Mouse (Mus musculus): ENCODE data around the gene Tbrg4. TPM values are rescaled to one million over a fixed set of nuclear protein-coding genes. Genes with fewer than 3 reads are reported as not detected.

The Tbrg4 gene
- total RNA-seq, 1 experiment from 2014 or later, result 19.9 TPM

DNA sequence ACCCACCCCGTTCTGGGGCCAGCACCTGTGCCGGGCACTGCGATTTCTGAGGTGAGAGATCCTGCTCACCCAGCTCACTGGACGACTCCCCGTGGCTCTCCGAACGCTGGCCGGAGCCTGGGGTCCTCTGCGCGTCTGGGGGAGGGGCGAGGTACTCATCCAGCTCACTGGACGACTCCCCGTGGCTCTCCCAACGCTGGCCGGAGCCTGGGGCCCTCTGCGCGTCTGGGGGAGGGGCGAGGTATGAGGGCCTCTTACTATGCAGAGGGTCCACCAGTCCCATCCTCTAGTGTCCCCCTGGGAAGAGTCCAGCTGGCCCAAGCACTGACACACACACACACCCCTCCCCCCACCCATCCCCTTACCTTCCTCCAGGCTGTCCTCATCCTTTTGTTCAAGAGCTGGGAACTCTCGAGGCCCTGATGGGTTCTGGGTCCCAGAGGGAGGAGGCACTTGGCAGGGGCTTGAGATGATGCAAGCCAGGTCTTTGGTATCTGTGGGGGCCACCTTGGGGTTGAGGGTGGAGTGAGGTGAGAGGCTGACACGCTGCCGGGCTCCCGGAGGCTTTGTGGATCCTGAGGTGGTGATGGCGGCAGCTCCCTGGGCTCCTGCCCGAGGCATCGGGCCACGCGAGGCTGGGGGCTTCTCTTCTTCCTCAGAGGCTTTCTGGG lies 26.7 kb downstream of the Tbrg4 start:
- ATAC-seq (replicated peaks in 1 of 2; ENCODE audit: insufficient read depth in 1 of 2, low FRiP score in 2 of 2, low TSS enrichment in 1 of 2, low read depth in 1 of 2, poor library complexity in 2 of 2, severe bottlenecking in 2 of 2), result no peak

DNA sequence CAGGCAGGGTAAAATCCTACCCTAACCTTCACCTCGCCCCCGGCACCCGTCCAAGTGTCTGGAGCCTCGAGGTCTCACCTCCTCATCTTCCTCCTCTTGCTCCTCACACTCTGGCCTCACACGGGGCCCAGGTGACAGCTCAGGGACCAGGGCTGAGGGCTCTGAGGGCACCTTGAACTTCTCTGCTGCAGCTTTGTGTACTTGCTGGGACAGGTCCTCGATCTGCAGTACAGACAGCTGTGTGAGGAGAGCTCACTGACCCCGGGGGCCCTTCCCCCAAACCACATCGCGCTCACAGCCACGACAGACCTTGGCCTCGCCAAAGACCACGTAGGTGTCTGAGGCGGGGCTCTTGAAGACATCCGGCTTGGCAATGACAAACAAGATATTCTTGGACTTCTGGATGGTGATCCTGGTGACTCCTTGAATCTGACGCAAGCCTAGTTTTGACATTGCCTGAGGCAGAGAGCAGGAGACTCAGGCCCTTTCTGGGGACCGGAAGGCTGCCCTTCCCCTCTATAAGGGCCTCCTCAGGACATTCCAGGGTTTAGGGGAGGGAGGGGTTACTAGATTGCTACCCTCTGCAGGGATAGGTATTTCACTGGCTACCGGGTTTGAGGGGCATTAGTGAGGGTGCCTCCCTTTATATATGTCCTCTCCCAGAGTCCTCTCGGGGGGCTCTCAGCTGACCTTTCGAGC lies 27.5 kb downstream of the Tbrg4 start:
- ATAC-seq (replicated peaks in 1 of 2; ENCODE audit: insufficient read depth in 1 of 2, low FRiP score in 2 of 2, low TSS enrichment in 1 of 2, low read depth in 1 of 2, poor library complexity in 2 of 2, severe bottlenecking in 2 of 2), result no peak

DNA sequence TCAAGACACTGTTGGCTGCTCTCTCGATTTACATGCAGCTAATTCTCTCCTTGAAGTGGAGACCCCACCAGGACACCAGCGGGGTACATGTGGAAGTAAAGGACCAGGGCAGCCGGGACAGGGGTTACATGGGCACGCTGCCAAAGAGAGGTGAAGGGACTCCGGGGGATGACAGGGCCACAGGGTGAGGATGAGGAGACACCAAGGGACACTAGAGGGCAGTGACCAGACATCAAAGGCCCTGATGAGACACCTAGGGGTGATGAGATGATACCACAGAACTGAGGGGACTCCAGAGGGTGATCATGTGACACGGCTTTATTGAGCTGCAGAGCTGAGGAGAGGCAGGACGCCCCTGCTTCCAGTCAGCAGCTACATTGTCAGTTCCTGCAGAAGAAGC lies 28.3 kb downstream of the Tbrg4 start:
- ATAC-seq (replicated peaks in 1 of 2; ENCODE audit: insufficient read depth in 1 of 2, low FRiP score in 2 of 2, low TSS enrichment in 1 of 2, low read depth in 1 of 2, poor library complexity in 2 of 2, severe bottlenecking in 2 of 2), result no peak

DNA sequence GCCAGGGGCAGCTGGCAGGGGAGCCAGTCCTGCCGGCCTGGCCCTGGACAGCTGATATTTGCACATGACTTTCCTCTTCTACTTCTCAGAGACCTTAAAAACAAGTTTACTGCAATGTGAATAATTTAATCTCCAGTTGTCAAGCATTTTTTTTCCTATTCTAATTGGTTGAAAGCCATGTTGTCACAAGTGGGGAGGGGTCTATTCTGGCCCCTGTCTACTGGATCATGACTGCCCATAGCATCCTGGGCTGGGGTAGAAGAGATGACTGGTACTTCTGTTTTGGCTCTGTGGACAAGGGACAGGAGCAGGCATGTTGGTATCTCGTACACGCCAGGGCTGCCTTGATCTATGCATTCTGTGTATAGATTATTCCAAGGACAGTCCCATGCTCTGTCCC lies 29.3 kb downstream of the Tbrg4 start:
- no peak for ATAC-seq (replicated peaks in 1 of 2; ENCODE audit: insufficient read depth in 1 of 2, low FRiP score in 2 of 2, low TSS enrichment in 1 of 2, low read depth in 1 of 2, poor library complexity in 2 of 2, severe bottlenecking in 2 of 2)

DNA sequence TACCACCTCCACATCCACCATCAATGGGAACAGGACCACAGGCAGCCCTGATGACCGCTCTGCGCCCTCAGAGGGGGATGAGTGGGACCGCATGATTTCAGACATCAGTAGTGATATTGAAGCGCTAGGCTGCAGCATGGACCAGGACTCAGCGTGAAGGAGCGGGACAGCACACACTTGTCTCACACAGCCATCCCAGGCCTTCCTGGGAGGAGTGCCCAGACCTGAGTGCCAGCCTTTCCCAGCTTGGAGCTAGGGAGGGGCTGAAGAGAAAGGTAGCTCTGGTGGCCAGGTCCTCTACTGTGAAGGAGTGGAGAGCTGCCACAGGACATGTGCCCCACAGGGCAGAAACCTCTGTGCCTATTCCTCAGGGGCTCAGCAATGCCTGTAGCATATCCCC lies 29.7 kb downstream of the Tbrg4 start:
- ATAC-seq (replicated peaks in 1 of 2; ENCODE audit: insufficient read depth in 1 of 2, low FRiP score in 2 of 2, low TSS enrichment in 1 of 2, low read depth in 1 of 2, poor library complexity in 2 of 2, severe bottlenecking in 2 of 2), result no peak

DNA sequence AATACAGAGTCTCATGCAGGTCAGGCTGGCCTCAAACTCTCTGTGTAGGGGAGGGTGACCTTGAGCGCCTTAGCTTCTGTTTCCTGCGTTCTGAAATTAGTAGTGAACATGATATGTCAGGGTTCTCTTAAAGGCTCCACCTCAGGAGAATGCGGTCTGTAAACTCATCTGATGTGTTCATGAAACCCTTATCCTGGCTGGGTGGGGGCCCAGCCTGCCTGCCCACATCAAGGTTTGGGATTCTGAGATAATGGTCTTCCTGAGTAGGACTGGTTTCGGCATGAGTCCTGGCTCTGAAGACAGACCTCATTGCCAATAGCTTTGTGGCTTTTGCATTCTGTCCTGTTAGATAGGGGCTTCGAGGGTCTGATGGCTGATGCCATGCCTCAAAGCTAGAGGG lies 30.5 kb downstream of the Tbrg4 start:
- ATAC-seq (replicated peaks in 1 of 2; ENCODE audit: insufficient read depth in 1 of 2, low FRiP score in 2 of 2, low TSS enrichment in 1 of 2, low read depth in 1 of 2, poor library complexity in 2 of 2, severe bottlenecking in 2 of 2), result no peak

DNA sequence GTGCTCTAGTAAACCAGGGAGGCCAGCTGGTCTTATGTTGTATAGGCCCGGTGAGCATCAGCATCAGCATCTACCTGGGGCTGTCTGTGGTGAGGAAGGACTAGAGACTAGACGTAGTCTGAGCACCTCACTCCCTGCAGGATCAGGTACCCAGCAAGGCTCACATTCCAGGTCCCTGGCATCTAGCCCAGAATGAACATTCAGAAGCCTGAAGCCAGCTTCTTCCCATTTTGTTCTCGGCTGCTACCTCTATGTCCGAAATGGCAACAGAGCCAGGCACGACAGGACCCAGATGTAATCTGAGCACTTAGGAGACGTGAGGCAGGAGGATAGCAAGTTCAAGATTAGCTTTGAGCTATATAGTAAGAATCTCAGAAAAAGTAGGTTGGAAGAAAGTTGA lies 31.0 kb downstream of the Tbrg4 start:
- no peak for ATAC-seq (replicated peaks in 1 of 2; ENCODE audit: insufficient read depth in 1 of 2, low FRiP score in 2 of 2, low TSS enrichment in 1 of 2, low read depth in 1 of 2, poor library complexity in 2 of 2, severe bottlenecking in 2 of 2)

DNA sequence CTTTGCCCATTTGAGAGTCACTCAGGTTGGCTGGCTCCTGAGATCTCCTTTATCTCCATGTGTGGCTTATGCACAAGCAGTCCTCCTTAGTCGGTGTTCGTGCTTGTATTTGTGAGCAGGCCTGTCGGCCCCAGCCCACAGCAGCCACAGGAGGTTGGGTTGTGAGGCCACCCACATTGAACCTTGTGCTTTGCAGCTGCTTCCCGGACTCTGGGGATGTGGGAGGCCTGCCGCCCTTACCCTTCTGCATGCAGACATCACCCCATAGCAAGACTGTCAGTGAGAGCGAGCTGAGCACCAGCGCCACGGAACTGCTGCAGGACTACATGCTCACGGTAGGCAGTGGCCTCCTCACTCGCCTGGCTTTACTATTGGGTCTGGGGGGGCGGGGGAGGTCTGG lies 32.5 kb downstream of the Tbrg4 start:
- no peak for ATAC-seq (replicated peaks in 1 of 2; ENCODE audit: insufficient read depth in 1 of 2, low FRiP score in 2 of 2, low TSS enrichment in 1 of 2, low read depth in 1 of 2, poor library complexity in 2 of 2, severe bottlenecking in 2 of 2)

DNA sequence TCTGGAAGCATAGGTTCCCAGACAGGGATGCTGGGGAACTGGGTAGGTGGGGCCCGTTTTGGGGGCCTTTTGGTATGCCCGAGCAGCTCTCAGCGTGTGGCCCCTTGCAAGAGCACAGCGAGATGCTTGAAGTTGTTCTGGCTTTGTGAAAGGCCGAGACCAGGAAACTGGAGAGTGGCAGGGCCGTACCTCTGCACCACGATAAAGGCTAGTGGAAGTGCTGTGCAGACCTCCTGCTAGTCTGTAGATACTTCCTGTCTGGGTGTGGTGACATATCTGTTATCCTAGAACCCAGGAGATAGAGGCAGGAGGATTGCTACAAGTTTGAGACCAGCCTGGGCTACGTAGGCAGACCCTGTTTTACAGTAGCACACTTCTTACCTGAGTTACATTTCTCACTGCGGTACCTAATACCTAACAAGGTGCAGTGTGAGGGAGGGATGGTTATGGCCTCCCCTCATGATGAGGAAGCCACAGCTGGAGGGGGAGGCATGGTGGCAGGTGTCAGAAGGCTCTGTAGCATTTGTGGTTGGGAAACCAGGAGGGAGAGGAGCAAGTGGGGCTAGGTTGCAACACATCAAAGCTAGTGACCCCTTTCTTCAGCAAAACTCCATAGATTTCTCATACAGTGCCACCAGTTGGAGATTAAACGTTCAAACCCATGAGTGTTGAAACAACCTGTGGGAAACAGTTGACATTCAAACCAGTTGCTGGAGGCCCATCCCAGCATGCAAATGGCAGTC lies 34.8 kb downstream of the Tbrg4 start:
- ATAC-seq (replicated peaks in 1 of 2; ENCODE audit: insufficient read depth in 1 of 2, low FRiP score in 2 of 2, low TSS enrichment in 1 of 2, low read depth in 1 of 2, poor library complexity in 2 of 2, severe bottlenecking in 2 of 2), result no peak

DNA sequence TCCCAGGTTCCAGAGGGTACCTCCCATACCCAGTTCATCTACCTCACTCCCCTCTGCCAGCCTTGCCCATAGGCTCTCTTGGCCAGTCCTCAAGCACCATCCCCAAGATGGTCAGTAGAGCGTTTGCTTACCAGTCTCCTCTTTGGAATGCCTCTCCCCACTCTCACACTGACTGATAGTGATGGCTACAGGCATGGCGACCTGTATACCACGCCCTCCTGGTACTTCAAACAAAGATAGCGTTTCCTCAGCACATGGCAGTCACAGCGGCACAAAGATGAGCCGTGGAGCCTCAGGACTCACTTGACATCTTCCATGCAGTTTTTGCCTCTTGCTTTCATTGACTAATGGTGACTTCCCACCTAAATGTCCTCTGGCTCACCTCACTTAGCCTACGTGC lies 36.0 kb downstream of the Tbrg4 start:
- no peak for ATAC-seq (replicated peaks in 1 of 2; ENCODE audit: insufficient read depth in 1 of 2, low FRiP score in 2 of 2, low TSS enrichment in 1 of 2, low read depth in 1 of 2, poor library complexity in 2 of 2, severe bottlenecking in 2 of 2)

DNA sequence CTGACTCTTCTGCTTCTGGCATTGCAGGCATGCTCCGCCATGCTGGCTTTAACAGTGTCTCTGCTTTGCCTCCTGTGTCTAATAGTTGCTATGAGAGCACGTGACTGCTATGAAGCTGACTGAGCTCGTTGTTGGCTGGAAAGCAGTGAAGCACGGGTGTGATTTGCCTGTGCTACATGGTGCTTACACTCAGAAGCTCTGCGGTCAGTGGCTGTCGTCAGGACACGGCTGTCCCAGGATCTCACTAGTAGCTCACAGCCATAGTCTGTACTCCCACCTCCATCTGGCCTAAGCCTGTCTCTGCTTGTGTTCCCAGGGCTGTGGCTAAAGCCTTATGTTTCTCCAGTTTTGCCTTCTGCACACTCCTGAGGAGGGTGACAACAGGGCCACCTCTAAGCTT lies 37.6 kb downstream of the Tbrg4 start:
- no peak for ATAC-seq (replicated peaks in 1 of 2; ENCODE audit: insufficient read depth in 1 of 2, low FRiP score in 2 of 2, low TSS enrichment in 1 of 2, low read depth in 1 of 2, poor library complexity in 2 of 2, severe bottlenecking in 2 of 2)

DNA sequence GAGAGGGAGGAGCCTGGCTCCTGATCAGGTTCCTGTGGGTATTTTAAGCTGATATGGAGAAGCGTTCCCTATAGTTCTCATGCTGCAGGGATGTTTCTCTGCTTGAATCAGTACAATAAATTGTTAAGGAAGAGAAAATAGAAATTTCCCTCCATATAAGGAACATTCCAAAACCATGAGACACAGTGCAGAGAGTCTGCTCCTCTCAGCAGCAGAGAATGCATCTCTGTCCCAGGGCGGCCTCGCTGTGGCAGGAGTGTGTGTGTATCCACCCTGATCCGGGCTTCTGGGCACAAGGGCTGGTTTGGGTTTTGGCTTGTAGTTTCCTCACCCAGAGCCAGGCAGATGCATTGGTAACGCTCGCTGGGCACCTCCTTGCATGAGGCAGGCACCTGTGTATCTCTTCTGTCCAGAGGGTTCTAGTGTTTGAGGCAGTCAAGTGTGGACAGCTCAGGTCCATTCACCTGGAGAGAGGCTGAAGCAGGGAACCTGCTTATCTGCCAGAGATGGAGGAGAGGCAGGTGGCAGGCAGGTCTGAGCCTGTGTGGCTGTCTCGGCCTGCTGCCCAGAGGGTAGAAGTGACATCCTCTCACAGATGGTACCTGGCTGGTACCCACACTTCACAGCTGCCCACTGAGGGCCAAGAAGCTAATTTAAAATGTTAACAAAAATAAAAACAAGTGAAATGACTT lies 38.5 kb downstream of the Tbrg4 start:
- no peak for ATAC-seq (replicated peaks in 1 of 2; ENCODE audit: insufficient read depth in 1 of 2, low FRiP score in 2 of 2, low TSS enrichment in 1 of 2, low read depth in 1 of 2, poor library complexity in 2 of 2, severe bottlenecking in 2 of 2)

DNA sequence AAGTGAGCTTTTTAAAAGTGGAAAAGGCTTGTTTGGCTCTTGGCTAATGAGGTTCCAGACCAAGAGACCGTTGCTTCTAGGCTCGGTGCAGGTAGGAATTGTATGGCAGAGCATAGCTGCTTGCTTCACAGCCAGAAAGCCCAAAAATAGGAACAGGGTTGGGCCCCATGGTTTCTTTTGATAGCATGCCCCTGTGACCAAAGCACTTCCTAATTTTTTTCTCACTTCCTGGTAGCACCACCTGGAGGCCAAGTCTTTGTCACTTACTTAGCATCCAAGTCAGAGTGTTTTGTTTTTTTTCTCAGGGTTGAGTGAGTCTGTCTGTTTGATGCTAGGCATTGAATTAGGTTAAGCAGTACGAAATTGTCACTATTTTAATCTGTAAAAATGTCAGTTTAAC lies 39.2 kb downstream of the Tbrg4 start:
- peak; percentile 79 to 82 for ATAC-seq (replicated peaks in 1 of 2; ENCODE audit: insufficient read depth in 1 of 2, low FRiP score in 2 of 2, low TSS enrichment in 1 of 2, low read depth in 1 of 2, poor library complexity in 2 of 2, severe bottlenecking in 2 of 2)

DNA sequence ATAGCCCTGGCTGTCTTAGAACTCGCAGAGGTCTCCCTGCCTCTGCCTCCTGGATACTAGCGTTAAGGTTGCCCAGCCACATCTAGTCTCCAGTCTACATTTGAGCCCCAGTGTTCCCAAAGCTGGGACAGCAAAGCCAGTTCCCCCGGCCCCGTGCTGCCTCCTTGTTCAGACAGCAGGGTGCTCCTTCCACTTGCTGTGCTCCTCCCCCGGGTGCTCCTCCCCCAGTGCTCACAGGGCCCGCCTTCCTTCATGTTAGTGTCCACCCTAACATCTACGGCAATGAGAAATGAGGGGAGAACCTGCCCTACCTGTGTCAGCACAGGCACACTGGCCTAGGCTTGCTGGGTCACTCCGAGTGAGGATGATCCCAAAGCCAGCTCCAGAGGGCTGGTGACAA lies 40.1 kb downstream of the Tbrg4 start:
- no peak for ATAC-seq (replicated peaks in 1 of 2; ENCODE audit: insufficient read depth in 1 of 2, low FRiP score in 2 of 2, low TSS enrichment in 1 of 2, low read depth in 1 of 2, poor library complexity in 2 of 2, severe bottlenecking in 2 of 2)

DNA sequence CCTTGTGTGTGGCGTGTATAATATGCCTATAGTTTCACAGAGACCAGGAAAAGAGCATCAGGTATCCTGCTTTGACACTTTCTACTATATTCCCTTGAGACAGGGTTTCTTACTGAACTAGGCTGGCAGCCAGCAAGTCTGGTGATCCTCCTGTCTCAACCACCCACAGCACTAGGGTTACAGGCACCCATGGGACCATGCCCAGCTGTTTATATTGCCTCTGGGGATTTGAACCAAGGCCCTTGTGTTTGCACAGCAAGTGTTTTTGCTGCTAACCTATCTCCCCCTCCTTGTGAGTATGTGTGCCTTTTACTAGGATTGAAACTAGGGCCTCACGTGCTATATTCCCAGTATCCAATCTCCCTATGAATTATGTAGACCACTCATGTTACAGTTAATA lies 44.3 kb downstream of the Tbrg4 start:
- ATAC-seq (replicated peaks in 1 of 2; ENCODE audit: insufficient read depth in 1 of 2, low FRiP score in 2 of 2, low TSS enrichment in 1 of 2, low read depth in 1 of 2, poor library complexity in 2 of 2, severe bottlenecking in 2 of 2), result no peak

DNA sequence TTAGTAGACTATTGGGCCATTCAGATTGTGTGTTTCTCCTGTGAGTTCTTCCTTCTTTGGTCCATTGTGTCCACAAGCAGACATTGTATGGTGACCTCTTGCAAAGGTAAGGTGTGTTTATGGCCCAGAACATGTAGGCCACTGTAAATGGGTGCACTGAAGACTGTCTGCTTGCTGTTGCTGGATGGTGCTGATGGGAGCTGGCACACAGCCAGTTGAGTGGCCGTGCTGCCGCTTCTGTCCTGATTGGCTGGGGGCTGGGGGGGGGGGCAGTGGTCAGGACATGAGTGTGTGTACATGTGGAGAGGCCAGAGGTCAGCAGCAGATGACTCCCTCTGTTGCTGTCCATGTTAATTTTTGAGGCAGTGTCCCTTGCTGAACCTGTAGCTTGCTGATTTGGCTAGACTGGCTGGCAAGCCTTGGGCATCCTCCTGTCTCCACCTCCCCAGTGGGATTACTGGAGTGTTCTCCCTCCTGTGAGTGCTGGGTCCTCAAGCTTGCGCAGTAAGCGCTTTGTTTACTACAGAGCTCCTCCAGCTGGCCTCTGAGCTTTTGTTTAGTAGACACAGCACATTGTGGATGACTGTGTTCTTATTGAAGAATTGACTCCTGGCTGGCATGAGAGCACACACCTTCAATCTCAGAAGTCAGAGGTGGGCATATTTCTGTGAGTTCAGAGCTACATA lies 45.7 kb downstream of the Tbrg4 start:
- ATAC-seq (replicated peaks in 1 of 2; ENCODE audit: insufficient read depth in 1 of 2, low FRiP score in 2 of 2, low TSS enrichment in 1 of 2, low read depth in 1 of 2, poor library complexity in 2 of 2, severe bottlenecking in 2 of 2), result no peak

DNA sequence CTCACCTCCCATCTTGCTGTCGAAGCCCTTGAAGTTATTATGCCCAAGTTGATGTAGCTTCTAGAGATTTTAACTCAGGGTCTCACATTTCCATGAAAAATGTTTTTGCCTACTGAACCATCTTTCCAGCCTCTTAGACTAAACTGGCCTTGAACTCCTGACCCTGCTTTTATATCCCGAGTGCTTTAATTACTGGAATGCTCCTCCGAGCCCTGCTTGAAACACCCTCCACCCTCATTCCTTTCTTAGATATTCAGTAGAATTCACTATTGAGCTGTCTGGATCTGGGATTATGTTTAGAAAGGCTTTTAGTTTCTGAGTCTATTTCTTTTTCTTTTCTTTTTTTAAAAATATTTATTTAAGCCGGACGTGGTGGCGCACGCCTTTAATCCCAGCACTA lies 46.5 kb downstream of the Tbrg4 start:
- ATAC-seq (replicated peaks in 1 of 2; ENCODE audit: insufficient read depth in 1 of 2, low FRiP score in 2 of 2, low TSS enrichment in 1 of 2, low read depth in 1 of 2, poor library complexity in 2 of 2, severe bottlenecking in 2 of 2), result no peak

DNA sequence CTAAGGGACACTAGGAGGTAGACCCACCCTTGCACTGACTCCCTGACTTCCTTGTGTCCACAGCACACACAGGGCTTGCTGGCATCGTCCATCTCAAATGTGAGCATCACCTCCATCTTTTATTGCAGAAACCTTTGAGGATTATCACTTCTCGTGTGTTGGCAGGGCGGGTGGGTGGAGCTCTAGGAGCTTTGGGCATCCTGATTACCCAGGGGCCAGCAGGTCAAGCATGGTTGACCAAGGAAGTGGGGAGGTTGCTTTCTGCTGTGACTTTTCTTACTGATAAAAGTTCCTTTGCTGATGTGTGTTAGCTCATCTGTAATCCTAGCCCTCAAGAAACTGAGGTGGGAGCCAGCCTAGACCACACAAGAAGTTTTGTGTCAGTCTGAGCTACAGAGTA lies 49.7 kb downstream of the Tbrg4 start:
- ATAC-seq (replicated peaks in 1 of 2; ENCODE audit: insufficient read depth in 1 of 2, low FRiP score in 2 of 2, low TSS enrichment in 1 of 2, low read depth in 1 of 2, poor library complexity in 2 of 2, severe bottlenecking in 2 of 2), result no peak

All from hematopoietic stem cell, adult 5-6 weeks (primary cell).